Mouse (Mus musculus): ENCODE results near the gene Lrrc75b.

GRCm38 (mm10) chr10:75587781-75588180 is 27.7 kb upstream of the Lrrc75b start:
- TF ChIP-seq CTCF (conservative IDR thresholded peaks at IDR 0.05; ENCODE audit: insufficient read depth, insufficient read length, low read depth, low read length) (no peak), POLR2A (IDR thresholded peaks at IDR 0.05; ENCODE audit: low read depth, low read length) (no peak)

Data from kidney, adult 2 months (tissue).